Mouse (Mus musculus) gastrocnemius, postnatal 36 days (tissue): Measurements from ENCODE around the gene Pappa2. TPM values are rescaled to one million over a fixed set of nuclear protein-coding genes. Genes with fewer than 3 reads are reported as not detected.

ENCODE experiments used
- DNase-seq, 2 experiments: peaks; one replicate each; pipeline ENCODE4 v3.0.0; 2022
- intact Hi-C: fragments of 180-260 bp; cut with DNase I; formaldehyde crosslinking; loops from one replicate; pipeline ENCODE4 v1.15.1; 2025
- total RNA-seq, 2 experiments: library from RNA; stranded (reverse); gene quantifications; 2 replicates each; pipeline ENCODE4 v1.2.3; 2021

Pappa2 gene
- total RNA-seq, 2 experiments from 2014 or later, result 0.12 TPM; not detected in 1

DNA sequence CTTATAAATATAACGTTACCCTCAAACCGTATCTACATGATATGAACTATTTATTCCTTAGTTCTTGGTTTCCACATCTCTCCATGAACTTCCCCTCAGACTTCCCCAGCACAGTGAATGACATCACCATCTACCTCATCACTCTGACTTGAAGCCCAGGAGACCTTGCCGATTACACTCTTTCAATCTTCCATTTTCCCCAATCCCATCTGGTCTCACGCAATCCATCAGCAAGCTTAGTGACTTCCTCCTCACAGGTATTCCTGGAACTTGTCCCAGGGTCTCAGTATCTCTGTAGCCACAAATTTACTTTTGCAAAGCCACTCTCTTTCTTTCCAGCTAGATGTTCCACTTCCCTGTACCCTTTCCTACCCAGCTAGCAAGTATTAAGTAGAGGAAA, 209.5 kb downstream of the Pappa2 start:
- DNase-seq, result no peak
- intact Hi-C loops, result no loop called here

GRCm38 (mm10) chr1:158770036-158770655, 210.1 kb downstream of the Pappa2 start:
- no peak for DNase-seq
- intact Hi-C loops, result no loop called here

- intact Hi-C loops, result no loop called here
- no peak for DNase-seq
Measured at GRCm38 (mm10) chr1:158765842-158766241, 214.4 kb downstream of the Pappa2 start.

DNA sequence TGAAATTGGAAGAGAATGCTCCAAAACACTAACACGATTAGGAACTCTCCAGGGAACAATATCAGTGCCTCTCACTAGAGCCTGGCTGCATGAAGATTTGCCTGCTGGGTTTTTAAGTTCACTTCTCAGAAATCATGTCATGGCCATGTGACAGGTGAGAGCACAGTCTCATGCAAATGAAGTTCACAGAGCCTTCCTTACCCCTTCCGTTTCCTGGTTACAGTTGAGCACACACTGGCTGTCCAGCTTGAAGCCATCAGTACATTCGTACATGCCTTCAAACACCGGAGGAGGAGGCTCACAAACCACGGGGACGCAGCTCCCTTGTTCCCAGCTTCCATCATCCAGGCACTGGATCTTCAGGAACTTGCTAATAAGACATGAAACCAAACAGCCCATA, 215.6 kb downstream of the Pappa2 start:
- intact Hi-C loops, result no loop called here
- no peak for DNase-seq

DNA sequence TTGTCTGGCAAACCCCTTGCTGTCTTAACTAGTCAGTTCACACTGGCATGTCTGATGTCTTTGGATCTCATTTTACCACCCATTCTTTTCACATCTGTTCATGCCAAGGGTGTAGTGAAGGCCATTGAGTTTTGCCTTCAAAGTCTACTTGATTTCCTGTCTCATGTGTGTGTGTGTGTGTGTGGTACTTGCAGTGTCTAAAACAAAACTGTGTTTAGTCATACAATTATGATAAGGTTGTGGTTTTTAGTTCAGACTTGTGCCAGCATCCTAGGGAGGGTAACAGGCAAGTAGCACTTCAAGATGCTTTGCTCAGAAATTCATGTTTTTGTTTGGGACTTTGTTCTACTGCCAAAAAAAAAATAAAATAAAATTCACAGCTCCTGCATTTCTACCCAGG, 216.1 kb downstream of the Pappa2 start:
- intact Hi-C loops, result no loop called here
- no peak for DNase-seq

- intact Hi-C loops, result no loop called here
- DNase-seq, result peak in 1 of 2 experiments; percentile 9
Measured at GRCm38 (mm10) chr1:158748356-158749096, 231.8 kb downstream of the Pappa2 start.

- intact Hi-C loops, result no loop called here
- no peak for DNase-seq
Measured at GRCm38 (mm10) chr1:158741449-158741848, 238.8 kb downstream of the Pappa2 start.

DNA sequence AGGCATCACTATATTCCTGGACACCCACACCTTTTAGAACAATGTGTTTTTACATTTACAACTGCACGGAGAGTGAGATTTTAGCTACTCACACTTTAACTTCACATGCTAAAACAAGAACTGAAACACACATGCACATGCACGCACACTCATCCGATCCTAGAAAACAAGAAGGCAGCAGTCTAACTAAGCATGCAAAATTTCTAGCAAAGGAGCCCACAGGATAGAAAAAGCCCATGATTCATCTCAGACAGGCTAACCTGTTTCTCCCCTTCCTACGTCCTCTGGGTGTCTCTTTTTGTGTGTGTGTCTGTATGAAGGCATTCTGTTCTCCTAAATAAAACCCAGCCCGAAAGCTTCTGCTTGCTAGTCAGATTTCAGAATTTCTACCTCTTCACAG, 239.3 kb downstream of the Pappa2 start:
- DNase-seq, result no peak
- intact Hi-C loops, result no loop called here

DNA sequence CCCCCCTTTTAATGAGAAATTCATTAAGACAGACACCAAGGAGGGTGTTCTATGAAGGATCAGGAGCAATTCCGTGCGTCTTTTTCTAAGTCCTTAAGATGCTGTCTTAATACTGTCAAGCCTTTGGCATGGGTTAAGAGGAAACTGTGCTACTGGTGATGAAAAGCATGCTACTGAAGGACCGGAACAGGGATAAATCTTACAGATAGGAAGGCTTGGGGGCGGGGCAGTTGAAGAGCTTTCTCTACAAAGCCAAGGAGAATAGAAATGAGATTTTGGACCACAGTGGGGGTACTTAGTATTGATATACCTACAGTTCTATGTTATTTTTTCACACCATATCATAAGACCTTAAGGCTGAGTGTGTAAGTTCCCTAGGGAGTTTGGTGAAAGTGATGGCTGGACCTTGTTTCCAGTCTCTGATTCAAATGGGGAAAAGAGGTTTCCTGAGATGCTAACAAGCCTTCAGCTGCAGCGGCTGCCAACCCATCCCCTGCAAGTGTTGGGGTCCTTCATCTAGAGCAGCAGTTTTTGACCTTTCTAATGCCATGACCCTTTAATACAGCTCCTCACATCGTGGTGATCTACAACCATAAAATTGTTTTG, 240.0 kb downstream of the Pappa2 start:
- DNase-seq, result no peak
- intact Hi-C loops, result no loop called here

GRCm38 (mm10) chr1:158739132-158739919, 241.0 kb downstream of the Pappa2 start:
- DNase-seq, result peak in 1 of 2 experiments; percentile 12
- intact Hi-C loops, result no loop called here

DNA sequence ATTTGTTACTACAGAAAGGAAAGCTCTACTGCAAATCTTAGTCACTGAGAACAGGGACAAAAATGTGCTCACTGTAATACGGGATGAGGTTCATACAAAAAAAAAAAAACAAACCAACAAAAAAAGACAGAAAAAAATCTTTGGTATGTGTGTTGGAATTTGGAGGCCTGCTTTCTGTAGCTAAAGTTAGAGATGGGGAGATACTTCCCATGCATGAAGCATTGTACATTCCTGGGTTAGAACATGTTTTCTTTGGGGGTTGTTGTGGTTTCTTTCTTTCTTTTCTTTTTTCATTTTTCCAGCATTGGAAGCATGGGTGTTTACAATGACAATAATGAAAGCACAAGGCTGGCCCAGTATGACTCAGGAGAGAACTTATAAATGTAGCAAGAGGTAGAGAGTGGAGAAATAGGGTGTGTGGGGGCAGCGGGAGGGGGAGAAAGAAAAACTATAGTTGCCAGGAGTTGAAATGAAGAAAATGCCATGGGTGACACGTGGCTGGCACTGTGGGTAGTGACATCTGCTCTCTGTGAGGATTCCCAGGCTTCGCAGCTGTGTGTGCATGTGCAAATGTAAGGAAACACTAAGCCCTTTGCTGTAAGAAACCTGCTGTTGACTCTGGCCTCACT, 247.3 kb downstream of the Pappa2 start:
- no peak for DNase-seq
- intact Hi-C loops, result no loop called here

DNA sequence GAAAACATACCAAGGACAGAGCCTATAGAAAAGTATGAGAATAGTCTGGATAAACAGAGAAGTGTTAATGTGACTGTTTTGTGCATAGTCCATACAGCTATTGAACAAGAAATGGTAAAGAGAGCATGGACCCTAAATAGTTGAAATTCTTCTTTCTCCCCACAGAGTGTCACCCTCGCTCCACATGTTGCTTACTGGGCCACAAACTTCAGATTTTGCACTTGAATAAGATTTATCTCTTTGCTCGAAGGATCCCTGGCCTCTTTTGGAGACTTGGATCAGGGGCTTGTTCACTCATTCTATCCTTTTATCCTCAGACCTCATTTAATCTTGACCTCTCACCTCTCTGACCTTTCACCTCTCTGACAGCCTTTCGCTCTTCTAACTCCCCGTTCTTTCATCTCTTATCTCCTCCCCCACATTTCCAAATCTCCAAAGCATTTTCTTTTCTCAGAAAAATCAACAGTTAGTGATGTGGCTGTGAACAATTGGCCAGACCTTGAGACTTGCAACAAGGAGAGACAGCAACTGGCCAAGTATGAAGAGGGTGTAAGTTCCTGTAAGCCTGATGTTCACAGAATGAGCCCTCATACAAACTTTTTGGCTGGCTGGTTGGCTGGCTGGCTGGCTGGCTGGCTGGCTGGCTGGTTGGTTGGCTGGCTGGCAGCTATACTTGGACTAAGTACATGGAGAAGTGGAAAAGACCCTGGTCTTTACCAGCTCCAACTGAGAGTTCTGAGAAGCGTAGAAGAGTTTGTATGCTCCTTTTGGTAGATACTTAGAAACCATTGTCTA, 266.8 kb downstream of the Pappa2 start:
- DNase-seq, result no peak
- intact Hi-C loops, result loop anchor here (5.0 kb wide), 2 partner anchors 239 to 424 kb away; no protein-coding TSS in a partner anchor

GRCm38 (mm10) chr1:158701336-158701735, 279.0 kb downstream of the Pappa2 start:
- intact Hi-C loops, result no loop called here
- DNase-seq, result no peak

DNA sequence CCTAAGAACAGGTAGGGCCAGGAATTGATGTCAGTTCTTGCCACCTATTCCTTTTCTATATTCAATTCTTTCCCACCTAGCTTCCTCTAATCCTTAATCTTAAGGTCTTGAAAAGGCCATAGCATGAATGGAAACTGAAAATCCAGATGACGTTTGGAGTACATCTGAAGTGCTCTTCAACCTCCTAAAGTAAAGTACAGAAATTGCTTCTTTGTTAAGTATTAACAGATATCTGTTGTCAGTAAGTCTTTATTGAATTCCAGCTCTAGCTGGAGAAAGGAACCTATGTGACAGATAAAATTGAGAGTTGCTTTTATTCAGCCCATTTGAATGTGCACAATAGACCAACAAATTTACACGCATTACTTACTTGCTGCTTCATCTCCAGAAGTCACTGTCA, 280.1 kb downstream of the Pappa2 start:
- no peak for DNase-seq
- intact Hi-C loops, result no loop called here

DNA sequence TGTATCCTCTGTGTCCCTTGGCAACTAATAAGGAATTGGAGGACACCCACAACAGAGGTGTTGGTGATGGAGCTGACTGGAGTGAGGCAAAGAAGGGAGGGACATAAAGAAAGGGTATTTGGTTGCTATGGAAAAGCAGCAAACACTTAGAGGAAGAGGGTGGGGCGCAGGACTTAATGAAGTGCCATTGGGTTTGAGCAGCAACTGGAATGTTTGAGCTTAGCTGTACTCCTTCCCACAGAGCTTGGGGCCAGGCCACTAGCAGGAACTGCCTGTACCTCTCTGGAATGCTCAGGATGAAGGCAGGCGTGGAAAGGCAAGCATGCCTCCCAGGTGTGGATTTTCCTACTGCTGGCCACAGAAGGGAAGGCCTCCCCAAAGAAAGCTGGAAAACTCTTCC, 281.0 kb downstream of the Pappa2 start:
- no peak for DNase-seq
- intact Hi-C loops, result no loop called here

GRCm38 (mm10) chr1:158697859-158698569, 282.3 kb downstream of the Pappa2 start:
- no peak for DNase-seq
- intact Hi-C loops, result no loop called here

DNA sequence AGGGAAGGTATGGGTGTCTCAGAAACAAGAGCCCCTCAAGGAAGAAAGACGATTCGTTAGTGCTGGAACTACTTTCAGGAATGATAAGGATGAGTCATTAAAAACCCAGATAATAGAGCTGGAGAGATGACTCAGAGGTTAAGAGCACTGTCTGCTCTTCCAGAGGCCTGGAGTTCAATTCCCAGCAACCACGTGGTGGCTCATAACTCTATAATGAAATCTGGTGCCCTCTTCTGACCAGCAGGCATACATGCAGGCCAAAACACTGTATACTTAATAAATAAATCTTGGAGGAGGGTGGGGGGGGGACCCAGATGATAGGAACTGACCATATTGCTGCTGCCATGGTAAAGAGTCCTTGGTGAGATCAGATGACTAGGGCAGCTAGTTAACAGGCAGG, 282.9 kb downstream of the Pappa2 start:
- intact Hi-C loops, result no loop called here

GRCm38 (mm10) chr1:158687726-158688125, 292.6 kb downstream of the Pappa2 start:
- DNase-seq, result no peak
- intact Hi-C loops, result no loop called here

More for the DNA sequence above, 282.9 kb downstream of the Pappa2 start:
- DNase-seq, result no peak
